ENCODE assay signal across 11 mouse cellular contexts in genomic region chr4:62732840-62733239, GRCm38 (mm10).
A peak's percentile ranks its signal among the peaks of the same experiment; 100 is the strongest.
DNase-seq lines count a peak whose midpoint lies in the region; ATAC-seq and TF ChIP-seq lines count a peak whose summit lies in the region.
"Had no signal": no experiment of that assay in that cellular context is flagged by ENCODE, and none has a peak within 500 bp of the region (broad histone marks: within the 10 kb centered on the region; RNA-seq: fewer than 3 reads in every experiment).

No protein-coding gene starts in this region.

- WGBS in forebrain, embryonic 10.5 days = 60% methylated on average over 2 of the region's 2 CpGs
- 73% methylated on average over 2 of the region's 2 CpGs for WGBS in forebrain, embryonic 12.5 days
- WGBS in forebrain, postnatal 0 days = 35% methylated on average over 2 of the region's 2 CpGs
- 24% methylated on average over 2 of the region's 2 CpGs for WGBS in kidney, embryonic 16.5 days
- 53% methylated on average over 2 of the region's 2 CpGs for WGBS in hindbrain, embryonic 12.5 days
- 68% methylated on average over 2 of the region's 2 CpGs for WGBS in midbrain, embryonic 15.5 days

- H3K27ac ChIP-seq in forebrain, embryonic 10.5 days = peak overlapping the region; percentile 65
- H3K27ac ChIP-seq in forebrain, embryonic 12.5 days = no peak overlapping the region; the same call in 1 of the 2 replicates
- no peak overlapping the region for H3K27ac ChIP-seq in forebrain, postnatal 0 days (ENCODE audit: low read depth, low read length)
- peak overlapping the region; percentile 82 for H3K27ac ChIP-seq in kidney, embryonic 16.5 days (ENCODE audit: low read length)
- no peak overlapping the region for H3K27ac ChIP-seq in hindbrain, embryonic 12.5 days
- no peak overlapping the region for H3K27ac ChIP-seq in midbrain, embryonic 15.5 days
- H3K27ac ChIP-seq: macrophage had no signal

- TF ChIP-seq CTCF in forebrain, postnatal 0 days (IDR thresholded peaks at IDR 0.05; ENCODE audit: low read depth) = no peak

- peaks cover 49% of the 10 kb centered on the region for H3K4me1 ChIP-seq in forebrain, embryonic 10.5 days
- peaks cover 6% of the 10 kb centered on the region; the same call in 1 of the 2 replicates for H3K4me1 ChIP-seq in forebrain, embryonic 12.5 days
- 0 out of 2 replicates have a peak, but pooled peaks cover 7% of the 10 kb centered on the region for H3K4me1 ChIP-seq in forebrain, postnatal 0 days (ENCODE audit: insufficient read depth)
- H3K4me1 ChIP-seq in kidney, embryonic 16.5 days (ENCODE audit: insufficient read depth, low read length) = peaks cover 42% of the 10 kb centered on the region
- peaks cover 27% of the 10 kb centered on the region for H3K4me1 ChIP-seq in hindbrain, embryonic 12.5 days
- peaks cover 8% of the 10 kb centered on the region for H3K4me1 ChIP-seq in midbrain, embryonic 15.5 days

- no peak overlapping the region for H3K4me2 ChIP-seq in forebrain, embryonic 12.5 days
- H3K4me2 ChIP-seq in forebrain, postnatal 0 days (ENCODE audit: low read depth) = no peak overlapping the region
- H3K4me2 ChIP-seq in kidney, embryonic 16.5 days (replicated peaks; ENCODE audit: low read depth, low read length) = no peak overlapping the region
- H3K4me2 ChIP-seq in hindbrain, embryonic 12.5 days (replicated peaks) = no peak overlapping the region
- no peak overlapping the region for H3K4me2 ChIP-seq in midbrain, embryonic 15.5 days

- ATAC-seq in forebrain, embryonic 12.5 days (ENCODE audit: low FRiP score) = no peak
- ATAC-seq in forebrain, postnatal 0 days = peak; percentile 26; the same call in 1 of the 2 replicates
- ATAC-seq in kidney, embryonic 16.5 days (ENCODE audit: low FRiP score, low TSS enrichment) = peak; percentile 69
- ATAC-seq in hindbrain, embryonic 12.5 days (ENCODE audit: low FRiP score) = no peak
- no peak for ATAC-seq in midbrain, embryonic 15.5 days (replicated peaks)

- no peak for DNase-seq in forebrain, embryonic 10.5 days (ENCODE audit: extremely low spot score, low spot score)
- DNase-seq in forebrain, postnatal 0 days = no peak
- DNase-seq in lung, postnatal 36 days = peak; percentile 47
- no peak for DNase-seq in cerebellum, adult 8-10 months
- DNase-seq: cerebellum, adult 9-10 months had no signal

- H3K9me3 ChIP-seq in forebrain, embryonic 10.5 days = no peaks in the 10 kb centered on the region
- H3K9me3 ChIP-seq in forebrain, embryonic 12.5 days = no peaks in the 10 kb centered on the region
- no peaks in the 10 kb centered on the region for H3K9me3 ChIP-seq in forebrain, postnatal 0 days (ENCODE audit: low read length)
- no peaks in the 10 kb centered on the region for H3K9me3 ChIP-seq in kidney, embryonic 16.5 days (ENCODE audit: low read length)
- H3K9me3 ChIP-seq in hindbrain, embryonic 12.5 days (replicated peaks) = no peaks in the 10 kb centered on the region
- no peaks in the 10 kb centered on the region for H3K9me3 ChIP-seq in midbrain, embryonic 15.5 days

- no peak overlapping the region for H3K4me3 ChIP-seq in forebrain, embryonic 10.5 days
- H3K4me3 ChIP-seq in forebrain, embryonic 12.5 days (replicated peaks) = no peak overlapping the region
- H3K4me3 ChIP-seq in forebrain, postnatal 0 days (ENCODE audit: low read depth, low read length) = no peak overlapping the region
- H3K4me3 ChIP-seq in kidney, embryonic 16.5 days (ENCODE audit: low read length) = no peak overlapping the region
- H3K4me3 ChIP-seq in hindbrain, embryonic 12.5 days = no peak overlapping the region
- H3K4me3 ChIP-seq in midbrain, embryonic 15.5 days = no peak overlapping the region

- H3K9ac ChIP-seq in forebrain, embryonic 12.5 days = no peak overlapping the region
- H3K9ac ChIP-seq in forebrain, postnatal 0 days = no peak overlapping the region
- H3K9ac ChIP-seq in kidney, embryonic 16.5 days (replicated peaks; ENCODE audit: low read length) = peak overlapping the region; percentile 49
- H3K9ac ChIP-seq in hindbrain, embryonic 12.5 days = no peak overlapping the region
- no peak overlapping the region for H3K9ac ChIP-seq in midbrain, embryonic 15.5 days

- no peaks in the 10 kb centered on the region for H3K27me3 ChIP-seq in forebrain, embryonic 10.5 days (ENCODE audit: poor library complexity, severe bottlenecking)
- no peaks in the 10 kb centered on the region for H3K27me3 ChIP-seq in forebrain, embryonic 12.5 days
- no peaks in the 10 kb centered on the region for H3K27me3 ChIP-seq in forebrain, postnatal 0 days (ENCODE audit: insufficient read depth, low read length)
- no peaks in the 10 kb centered on the region for H3K27me3 ChIP-seq in kidney, embryonic 16.5 days (ENCODE audit: insufficient read depth, low read length)
- H3K27me3 ChIP-seq in hindbrain, embryonic 12.5 days = no peaks in the 10 kb centered on the region
- no peaks in the 10 kb centered on the region for H3K27me3 ChIP-seq in midbrain, embryonic 15.5 days (replicated peaks)
- H3K27me3 ChIP-seq: CH12.LX had no signal

- no peaks in the 10 kb centered on the region for H3K36me3 ChIP-seq in forebrain, embryonic 10.5 days (replicated peaks)
- no peaks in the 10 kb centered on the region for H3K36me3 ChIP-seq in forebrain, embryonic 12.5 days (replicated peaks)
- H3K36me3 ChIP-seq in forebrain, postnatal 0 days (ENCODE audit: insufficient read depth) = no peaks in the 10 kb centered on the region
- H3K36me3 ChIP-seq in kidney, embryonic 16.5 days (ENCODE audit: insufficient read depth, low read length) = no peaks in the 10 kb centered on the region
- no peaks in the 10 kb centered on the region for H3K36me3 ChIP-seq in hindbrain, embryonic 12.5 days
- no peaks in the 10 kb centered on the region for H3K36me3 ChIP-seq in midbrain, embryonic 15.5 days (replicated peaks)

Comparison
In these comparisons a context has a peak if more than half of its experiments do, and no peak if none do; other contexts are left out.
1. H3K27ac ChIP-seq: peak in forebrain, embryonic 10.5 days (single experiment) and kidney, embryonic 16.5 days (single experiment); none in forebrain, embryonic 12.5 days (single experiment), forebrain, postnatal 0 days (single experiment), hindbrain, embryonic 12.5 days (single experiment) and midbrain, embryonic 15.5 days (single experiment).
2. ATAC-seq: peak in forebrain, postnatal 0 days (single experiment) and kidney, embryonic 16.5 days (single experiment); none in forebrain, embryonic 12.5 days (single experiment), hindbrain, embryonic 12.5 days (single experiment) and midbrain, embryonic 15.5 days (single experiment).